Mouse (Mus musculus) hindbrain, embryonic 12.5 days (tissue): ENCODE measurements around the gene Mgme1. TPM values are rescaled to one million over a fixed set of nuclear protein-coding genes. Genes with fewer than 3 reads are reported as not detected.

Source experiments
- ATAC-seq: fragments of 200-750 bp; cut with Nextera tagmentation; 2 replicates; pipeline ENCODE4 v1.8.0; 2017; ENCODE audit warnings: moderate TSS enrichment; ENCODE audit not compliant: low FRiP score
- H3K27ac ChIP-seq: fragments of 300-500 bp; sonication (generic); 2 replicates; pipeline ENCODE4 v1.5.1; 2016; ENCODE audit warnings: mild to moderate bottlenecking
- H3K27me3 ChIP-seq: fragments of 300-500 bp; sonication (generic); 2 replicates; pipeline ENCODE4 v1.6.1; 2016; ENCODE audit warnings: mild to moderate bottlenecking
- H3K36me3 ChIP-seq: fragments of 300-500 bp; sonication (generic); 2 replicates; pipeline ENCODE4 v1.6.1; 2016; ENCODE audit warnings: mild to moderate bottlenecking
- H3K4me1 ChIP-seq: fragments of 300-500 bp; sonication (generic); 2 replicates; pipeline ENCODE4 v1.6.1; 2016
- H3K4me2 ChIP-seq: fragments of 300-500 bp; sonication (generic); replicated peaks from 2 replicates; pipeline ENCODE4 v1.6.1; 2016; ENCODE audit warnings: mild to moderate bottlenecking
- H3K4me3 ChIP-seq: fragments of 300-500 bp; sonication (generic); 2 replicates; pipeline ENCODE4 v1.5.1; 2016; ENCODE audit warnings: mild to moderate bottlenecking
- H3K9ac ChIP-seq: fragments of 300-500 bp; sonication (generic); 2 replicates; pipeline ENCODE4 v1.6.1; 2016; ENCODE audit warnings: mild to moderate bottlenecking, moderate library complexity
- H3K9me3 ChIP-seq: fragments of 300-500 bp; sonication (generic); replicated peaks from 2 replicates; pipeline ENCODE4 v1.6.1; 2016; ENCODE audit warnings: mild to moderate bottlenecking
- WGBS: fragments of 180-500 bp; shearing (Covaris S2); methylation state at CpG from one replicate; pipeline ENCODE4 v1.1.7; 2016; 5-methylcytosine and 5-hydroxymethylcytosine counted together
- polyA plus RNA-seq: library from polyadenylated mRNA; unstranded; fragments of >200 nt; fragmentation: Nextera tagmentation; extraction: Ambion mirVana; gene quantifications from 2 replicates; pipeline ENCODE4 v1.2.1, GENCODE M21; 2016

Gene Mgme1
- 15.4 and 16.2 TPM in 2 replicates for polyA plus RNA-seq

DNA sequence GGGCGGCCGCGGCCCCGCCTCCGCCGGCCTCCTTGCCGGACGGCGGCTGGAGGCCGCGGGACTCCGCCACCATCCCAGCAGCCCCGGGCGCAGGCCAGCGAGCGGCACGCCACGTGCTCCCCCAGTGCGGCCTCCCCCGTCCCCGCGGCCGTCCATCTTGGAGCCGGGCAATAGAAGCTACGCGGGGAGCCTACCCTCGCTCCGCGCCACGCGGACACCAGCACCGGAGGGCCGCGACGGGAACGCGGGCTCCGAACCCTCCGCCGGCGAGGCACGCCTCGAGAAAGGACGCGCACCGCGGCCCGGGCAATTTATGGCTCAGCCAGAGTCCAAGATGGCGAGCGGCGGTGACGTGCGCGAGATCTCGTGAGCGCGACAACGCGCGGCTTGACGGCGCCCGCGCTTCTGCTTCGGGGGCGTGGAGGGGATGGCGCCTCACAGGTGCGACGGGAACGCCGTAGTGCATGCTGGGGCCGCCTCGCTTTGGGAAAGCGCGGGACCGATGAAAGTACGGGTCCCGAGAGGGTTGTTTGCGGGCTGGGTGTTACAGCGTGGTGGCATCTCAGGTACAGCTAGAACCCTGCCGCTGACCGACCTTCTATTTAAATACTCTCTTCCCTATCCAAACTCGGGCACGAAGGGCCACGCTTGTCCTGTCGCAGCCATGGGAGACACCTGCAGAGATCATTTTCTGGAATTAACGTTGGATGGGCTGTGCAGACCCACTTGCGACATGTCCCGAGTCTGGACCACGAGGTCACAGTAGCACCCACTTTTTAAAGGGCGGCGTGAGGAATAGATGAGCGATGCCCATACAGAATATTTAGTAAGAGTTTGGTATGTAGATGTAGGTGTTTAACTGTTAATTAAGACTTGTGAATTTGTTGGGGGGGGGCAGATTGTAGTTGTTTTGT, at the start of gene Mgme1, which contains the start of gene Snx5:
Gene Mgme1, plus strand, starts transcription at position 157 of the 914 bp plus-strand sequence.
Gene Snx5, minus strand, starts transcription at position 400 of the 914 bp plus-strand sequence.
- WGBS: under 1% methylated on average over 87 of the region's 93 CpGs
- Histone ChIP-seq H3K27ac (peak within 1 kb of the TSS; percentile 91), H3K9me3 (no peaks in the 10 kb centered on the region), H3K4me3 (peak within 1 kb of the TSS; percentile 88), H3K9ac (peak within 1 kb of the TSS; percentile 96), H3K27me3 (no peaks in the 10 kb centered on the region), H3K36me3 (no peaks in the 10 kb centered on the region), H3K4me2 (peak within 1 kb of the TSS; percentile 69), H3K4me1 (peaks cover 19% of the 10 kb centered on the region)
- ATAC-seq: peak; percentile 98

DNA sequence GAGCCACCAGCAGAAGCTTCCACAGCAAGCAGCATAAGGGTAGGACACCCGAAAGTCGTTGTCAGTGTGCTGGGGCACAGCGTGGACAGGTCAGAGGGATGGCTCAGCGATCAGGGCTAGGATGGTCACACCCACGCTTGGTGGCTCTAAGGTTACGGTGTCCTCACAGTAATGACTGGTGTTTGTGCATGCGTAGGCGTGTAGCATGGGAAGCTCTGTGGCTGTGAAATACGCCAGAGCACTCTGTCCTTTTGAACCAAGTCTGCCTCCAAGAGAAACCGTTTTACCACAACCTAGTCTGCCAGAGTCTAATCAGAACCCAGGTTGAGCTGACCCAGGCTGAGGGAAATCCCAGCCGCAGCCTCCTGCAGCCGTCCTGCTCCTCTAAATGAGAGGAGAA, 46.1 kb upstream of the Mgme1 start:
- H3K4me3 ChIP-seq: no peak overlapping the region
- no peak overlapping the region for H3K27ac ChIP-seq
- WGBS: 62% methylated on average over 12 of the region's 12 CpGs
- no peaks in the 10 kb centered on the region for H3K4me1 ChIP-seq
- H3K4me2 ChIP-seq: no peak overlapping the region
- no peak for ATAC-seq
- no peaks in the 10 kb centered on the region for H3K27me3 ChIP-seq
- no peaks in the 10 kb centered on the region for H3K9me3 ChIP-seq
- H3K9ac ChIP-seq: no peak overlapping the region
- no peaks in the 10 kb centered on the region for H3K36me3 ChIP-seq

- no peak overlapping the region for H3K27ac ChIP-seq
- ATAC-seq: peak; percentile 58; the same call in 1 of the 2 replicates
- WGBS: 84% methylated on average over 12 of the region's 12 CpGs
- H3K9ac ChIP-seq: no peak overlapping the region
- no peak overlapping the region for H3K4me3 ChIP-seq
- H3K4me1 ChIP-seq: no peaks in the 10 kb centered on the region
- H3K4me2 ChIP-seq: no peak overlapping the region
- H3K27me3 ChIP-seq: no peaks in the 10 kb centered on the region
- no peaks in the 10 kb centered on the region for H3K9me3 ChIP-seq
- H3K36me3 ChIP-seq: no peaks in the 10 kb centered on the region
These were observed 43.4 kb upstream of the Mgme1 start for GRCm38 (mm10) chr2:144226906-144227586.

DNA sequence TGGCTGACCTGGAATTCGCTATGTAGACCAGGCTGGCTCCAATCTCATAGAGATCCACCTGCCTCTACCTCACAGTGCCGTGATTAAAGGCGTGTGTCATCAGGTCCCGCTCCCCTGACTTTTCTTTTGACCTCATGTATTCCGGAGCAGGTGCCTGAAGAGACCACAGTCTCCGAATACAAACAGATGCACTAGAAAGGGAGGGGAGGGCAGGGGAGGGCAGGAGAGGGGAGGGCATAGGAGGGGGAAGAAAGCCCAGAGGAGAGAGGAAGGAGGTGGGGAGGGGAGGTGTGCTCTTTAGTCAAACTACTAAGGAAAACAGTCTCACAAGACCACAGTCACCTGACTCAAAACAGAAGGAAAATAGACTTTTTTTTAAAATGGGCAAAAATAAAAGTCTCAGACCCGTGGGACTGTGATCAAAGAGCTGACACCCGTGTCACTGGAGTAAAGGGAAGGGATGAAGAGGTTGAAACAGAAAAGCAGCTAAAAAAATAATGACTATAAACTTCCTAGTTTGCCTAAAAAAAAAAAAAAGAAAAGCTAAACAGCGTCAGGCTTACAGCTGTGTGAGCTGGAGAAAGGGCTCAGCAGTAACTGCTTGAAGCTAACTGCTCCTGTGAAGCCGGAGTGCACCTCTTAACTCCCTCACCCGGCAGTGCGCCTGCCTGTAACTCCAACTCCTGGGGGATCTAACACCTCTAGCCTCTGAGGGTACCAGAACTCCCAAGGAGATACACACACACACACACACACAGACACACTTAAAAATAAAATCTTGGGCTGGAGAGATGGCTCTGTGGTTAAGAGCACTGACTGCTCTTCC, 41.7 kb upstream of the Mgme1 start:
- no peak overlapping the region for H3K4me2 ChIP-seq
- H3K4me1 ChIP-seq: no peaks in the 10 kb centered on the region
- no peak overlapping the region for H3K4me3 ChIP-seq
- H3K27ac ChIP-seq: no peak overlapping the region
- no peak for ATAC-seq
- 74% methylated on average over 12 of the region's 12 CpGs for WGBS
- H3K9me3 ChIP-seq: no peaks in the 10 kb centered on the region
- H3K9ac ChIP-seq: no peak overlapping the region
- no peaks in the 10 kb centered on the region for H3K27me3 ChIP-seq
- no peaks in the 10 kb centered on the region for H3K36me3 ChIP-seq

DNA sequence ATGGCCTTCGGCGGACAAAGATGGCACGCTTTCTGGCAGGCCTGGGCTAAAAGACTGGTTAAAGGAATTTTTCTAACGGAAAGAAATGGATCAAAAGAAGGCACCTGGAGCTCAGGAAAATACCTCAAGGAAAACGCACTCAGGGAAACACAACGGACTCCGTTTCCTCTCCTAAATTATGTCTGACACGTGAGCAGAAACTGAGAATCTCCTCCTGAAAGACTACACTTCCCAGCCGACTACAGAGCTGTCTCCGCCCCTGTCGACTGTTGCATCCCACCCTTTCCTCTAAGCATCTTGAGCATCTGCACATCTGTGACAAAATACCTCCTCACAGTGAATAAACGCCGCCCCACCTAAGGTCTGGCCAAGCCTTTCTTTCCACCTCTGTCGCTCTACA, 40.8 kb upstream of the Mgme1 start:
- Histone ChIP-seq H3K27me3 (no peaks in the 10 kb centered on the region), H3K9ac (no peak overlapping the region), H3K9me3 (no peaks in the 10 kb centered on the region), H3K27ac (no peak overlapping the region), H3K36me3 (no peaks in the 10 kb centered on the region), H3K4me2 (no peak overlapping the region), H3K4me3 (no peak overlapping the region), H3K4me1 (no peaks in the 10 kb centered on the region)
- no peak for ATAC-seq
- WGBS: 88% methylated on average over 14 of the region's 14 CpGs

- Histone ChIP-seq H3K4me2 (no peak overlapping the region), H3K9me3 (no peaks in the 10 kb centered on the region), H3K36me3 (no peaks in the 10 kb centered on the region), H3K27me3 (no peaks in the 10 kb centered on the region), H3K4me3 (no peak overlapping the region), H3K27ac (no peak overlapping the region), H3K9ac (no peak overlapping the region), H3K4me1 (no peaks in the 10 kb centered on the region)
- WGBS: 56% methylated on average over 7 of the region's 7 CpGs
- no peak for ATAC-seq
These were observed 40.0 kb upstream of the Mgme1 start for GRCm38 (mm10) chr2:144230498-144230897.

- Histone ChIP-seq H3K9me3 (no peaks in the 10 kb centered on the region), H3K4me1 (peaks cover 4% of the 10 kb centered on the region; the same call in 1 of the 2 replicates), H3K4me2 (no peak overlapping the region), H3K4me3 (no peak overlapping the region), H3K27ac (no peak overlapping the region), H3K36me3 (no peaks in the 10 kb centered on the region), H3K27me3 (no peaks in the 10 kb centered on the region), H3K9ac (no peak overlapping the region)
- WGBS: 70% methylated on average over 5 of the region's 5 CpGs
- ATAC-seq: no peak
These were observed 39.3 kb upstream of the Mgme1 start for GRCm38 (mm10) chr2:144231115-144231514.

DNA sequence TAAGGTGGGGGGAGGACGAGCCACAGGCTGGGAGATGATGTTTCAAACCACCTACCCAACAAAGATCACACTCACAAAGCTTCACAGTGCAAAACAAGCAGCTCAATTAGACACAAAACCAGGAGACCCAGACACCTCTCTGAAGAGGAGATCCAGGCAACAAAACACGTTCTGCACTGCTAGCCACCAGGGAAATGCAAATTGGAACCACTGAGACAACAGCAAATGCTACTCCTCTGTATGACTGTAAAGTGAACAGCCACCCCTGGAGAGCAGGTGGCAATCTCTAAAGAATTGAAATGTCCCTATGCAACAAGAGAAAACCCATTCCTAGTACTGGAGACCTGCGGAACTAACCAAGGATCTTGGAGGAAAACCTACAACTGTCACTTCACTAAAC, 36.9 kb upstream of the Mgme1 start:
- Histone ChIP-seq H3K4me2 (no peak overlapping the region), H3K36me3 (no peaks in the 10 kb centered on the region), H3K27me3 (no peaks in the 10 kb centered on the region), H3K4me1 (peaks cover 7% of the 10 kb centered on the region; the same call in 1 of the 2 replicates), H3K9me3 (no peaks in the 10 kb centered on the region), H3K9ac (no peak overlapping the region), H3K4me3 (no peak overlapping the region), H3K27ac (no peak overlapping the region)
- 63% methylated on average over 3 of the region's 3 CpGs for WGBS
- no peak for ATAC-seq

DNA sequence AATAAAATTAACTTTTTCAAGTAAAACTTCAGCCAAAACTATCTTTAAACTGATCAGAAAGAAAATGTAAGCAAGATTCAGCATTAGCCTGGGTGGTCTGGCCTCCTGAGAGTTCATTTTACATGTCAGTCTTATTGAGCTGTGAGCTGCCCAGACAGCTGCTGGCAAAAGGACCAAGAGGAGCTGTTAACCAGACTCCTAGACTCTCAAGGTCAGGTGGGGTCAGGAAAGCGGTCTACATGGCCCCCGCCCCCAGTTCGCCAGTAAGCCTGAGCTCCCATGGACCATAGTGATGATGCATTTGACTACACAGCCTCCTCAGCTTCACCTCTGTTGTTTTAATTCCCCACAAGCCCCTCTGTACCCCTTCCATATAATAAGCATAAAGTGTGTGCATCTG, 34.7 kb upstream of the Mgme1 start:
- Histone ChIP-seq H3K27me3 (no peaks in the 10 kb centered on the region), H3K4me1 (peaks cover 7% of the 10 kb centered on the region; the same call in 1 of the 2 replicates), H3K27ac (no peak overlapping the region), H3K9ac (no peak overlapping the region), H3K4me2 (no peak overlapping the region), H3K4me3 (no peak overlapping the region), H3K36me3 (no peaks in the 10 kb centered on the region), H3K9me3 (no peaks in the 10 kb centered on the region)
- no peak for ATAC-seq
- WGBS: 54% methylated on average over 3 of the region's 3 CpGs

DNA sequence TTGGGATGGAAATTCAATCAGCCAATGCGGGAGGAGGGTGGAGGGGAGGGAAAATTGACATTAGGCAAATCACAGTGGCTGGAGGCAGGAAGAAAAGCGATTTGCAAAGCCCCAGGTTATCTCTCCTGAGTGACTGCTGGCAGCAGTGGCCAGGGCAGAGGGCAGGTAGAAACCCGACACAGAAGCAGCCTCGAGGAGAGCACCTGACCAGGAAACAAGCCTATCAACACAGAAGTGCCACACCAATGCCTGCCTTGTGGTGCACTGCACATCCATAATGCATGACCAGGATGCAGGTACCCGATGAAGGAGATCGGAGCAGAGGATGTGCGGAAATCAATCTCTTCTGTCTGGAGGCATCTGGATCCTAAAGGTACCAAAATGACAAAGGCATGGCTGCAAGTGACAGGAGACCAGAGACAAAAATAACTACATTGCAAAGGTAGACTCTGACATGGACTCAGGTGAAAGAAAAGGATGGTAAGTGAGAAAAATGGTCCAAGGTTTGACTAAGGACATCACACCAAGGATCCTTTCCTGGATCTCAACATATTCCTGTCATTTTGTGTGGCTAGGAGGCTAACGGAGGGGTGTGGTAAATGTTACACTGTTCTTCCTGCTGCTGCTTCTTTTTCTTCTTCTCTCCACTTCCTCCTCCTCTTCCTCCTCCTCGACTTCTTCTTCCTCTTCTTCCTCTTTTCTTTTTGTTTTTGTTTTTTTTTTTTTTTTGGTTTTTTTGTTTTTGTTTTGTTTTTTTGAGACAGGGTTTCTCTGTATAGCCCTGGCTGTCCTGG, 33.5 kb upstream of the Mgme1 start:
- peaks cover 7% of the 10 kb centered on the region; the same call in 1 of the 2 replicates for H3K4me1 ChIP-seq
- no peaks in the 10 kb centered on the region for H3K36me3 ChIP-seq
- no peak overlapping the region for H3K27ac ChIP-seq
- no peak overlapping the region for H3K9ac ChIP-seq
- no peak overlapping the region for H3K4me3 ChIP-seq
- H3K27me3 ChIP-seq: no peaks in the 10 kb centered on the region
- no peak overlapping the region for H3K4me2 ChIP-seq
- WGBS: 58% methylated on average over 9 of the region's 9 CpGs
- ATAC-seq: no peak
- H3K9me3 ChIP-seq: no peaks in the 10 kb centered on the region

GRCm38 (mm10) chr2:144238341-144238740, 32.1 kb upstream of the Mgme1 start:
- H3K4me1 ChIP-seq: peaks cover 7% of the 10 kb centered on the region; the same call in 1 of the 2 replicates
- H3K4me2 ChIP-seq: no peak overlapping the region
- H3K27me3 ChIP-seq: no peaks in the 10 kb centered on the region
- no peaks in the 10 kb centered on the region for H3K9me3 ChIP-seq
- 66% methylated on average over 6 of the region's 6 CpGs for WGBS
- no peak for ATAC-seq
- no peak overlapping the region for H3K4me3 ChIP-seq
- no peak overlapping the region for H3K9ac ChIP-seq
- no peaks in the 10 kb centered on the region for H3K36me3 ChIP-seq
- no peak overlapping the region for H3K27ac ChIP-seq
